Mouse (Mus musculus): ENCODE measurements around the gene Lypla2. TPM values are rescaled to one million over a fixed set of nuclear protein-coding genes. Genes with fewer than 3 reads are reported as not detected.
"Not testable (repeated sequence)": the region's sequence is repeated elsewhere in the genome, so short reads cannot be mapped to it uniquely, and the experiment has no call there.

Lypla2 gene
- total RNA-seq, 2 experiments from 2014 or later, result 25.2 to 29.8 TPM

DNA sequence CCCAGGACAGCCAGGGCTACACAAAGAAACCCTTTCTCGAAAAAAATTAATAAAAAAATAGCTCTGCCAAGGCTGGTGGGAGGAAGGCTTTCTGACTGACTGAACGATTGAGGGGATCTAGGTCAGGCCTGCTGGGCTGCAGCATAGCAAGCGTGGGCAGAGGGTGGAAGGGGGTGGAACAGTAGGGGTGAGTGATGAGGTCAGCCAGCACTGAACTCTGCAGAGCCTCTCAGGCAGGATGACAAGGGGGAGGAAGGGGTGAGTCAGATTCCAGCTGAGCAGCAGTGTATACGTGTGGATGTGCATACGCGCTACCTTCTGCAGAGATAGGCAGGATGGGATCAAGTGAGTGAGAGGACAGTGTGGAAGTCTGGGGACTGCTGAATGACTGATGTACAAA lies 22.5 kb downstream of the Lypla2 start:
- no peak for DNase-seq (ENCODE audit: low spot score)

DNA sequence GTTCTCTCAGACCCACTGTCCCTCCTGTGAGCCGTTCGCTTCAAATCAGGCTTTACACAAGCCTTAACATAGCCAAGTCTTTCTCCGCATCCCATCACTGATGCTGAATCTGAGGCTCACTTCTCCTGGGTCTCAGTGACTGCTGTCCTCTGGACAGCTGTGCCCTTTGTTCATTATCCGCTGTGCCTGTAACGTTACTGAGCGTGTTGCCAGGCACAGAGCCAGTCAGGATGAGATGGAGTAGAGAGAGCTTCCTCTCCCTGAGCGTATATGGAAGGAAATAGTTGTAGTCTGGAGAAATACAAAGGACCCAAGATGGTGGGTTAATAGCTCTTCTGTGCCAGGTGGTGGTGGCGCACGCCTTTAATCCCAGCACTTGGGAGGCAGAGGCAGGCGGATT lies 23.0 kb downstream of the Lypla2 start:
- no peak for DNase-seq (ENCODE audit: low spot score)

DNA sequence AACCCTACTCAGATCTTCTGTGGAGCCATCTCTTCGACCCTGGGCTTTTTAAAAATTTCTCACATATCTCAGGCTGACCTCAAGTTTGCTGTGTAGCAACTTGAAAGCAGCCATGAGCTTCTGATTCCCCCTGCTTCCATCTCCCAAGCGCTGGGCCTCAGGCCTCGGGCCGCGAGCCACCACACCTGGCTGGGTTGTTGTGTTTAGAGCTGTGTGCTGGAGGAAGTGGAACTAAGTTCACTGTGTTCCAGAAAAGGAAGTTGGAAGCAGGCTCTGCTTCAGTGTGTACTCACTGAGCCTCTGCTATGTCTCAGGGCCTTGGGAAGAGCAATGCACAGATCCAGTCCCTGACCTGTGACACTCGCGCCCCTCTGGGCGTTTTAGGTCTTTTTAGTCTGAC lies 24.3 kb downstream of the Lypla2 start:
- no peak for DNase-seq (ENCODE audit: low spot score)

DNA sequence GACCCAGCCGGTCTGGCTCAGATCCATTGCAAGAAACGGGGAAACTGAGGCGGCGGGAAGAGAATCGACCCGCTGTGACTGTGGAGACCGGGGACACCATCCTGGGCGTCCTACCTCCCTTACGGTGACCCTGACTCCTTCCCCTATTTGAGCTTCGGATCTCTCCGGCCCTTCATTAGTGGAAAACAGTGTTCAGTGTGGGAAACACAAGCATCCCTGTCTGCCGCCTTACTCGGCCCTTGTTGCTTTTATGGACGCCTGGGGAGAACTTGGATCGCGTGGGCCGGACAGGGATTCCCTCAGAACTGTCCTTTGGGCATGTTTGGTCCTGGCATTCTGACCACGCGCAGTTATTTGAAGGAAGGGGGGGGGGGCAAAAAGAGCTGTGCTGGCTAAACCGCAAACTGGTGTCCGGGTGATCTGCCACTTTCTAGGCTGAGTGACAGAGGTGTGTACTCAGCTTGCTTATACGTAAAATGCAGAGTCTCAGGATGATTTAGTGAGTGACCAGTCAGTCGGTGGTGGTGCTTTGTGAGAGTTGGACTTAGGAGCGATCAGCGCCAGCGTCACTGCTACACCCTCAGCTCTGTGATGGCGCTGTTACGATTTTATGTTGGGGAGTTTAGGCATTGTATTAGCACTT lies 25.6 kb downstream of the Lypla2 start:
- DNase-seq (ENCODE audit: low spot score), result no peak

DNA sequence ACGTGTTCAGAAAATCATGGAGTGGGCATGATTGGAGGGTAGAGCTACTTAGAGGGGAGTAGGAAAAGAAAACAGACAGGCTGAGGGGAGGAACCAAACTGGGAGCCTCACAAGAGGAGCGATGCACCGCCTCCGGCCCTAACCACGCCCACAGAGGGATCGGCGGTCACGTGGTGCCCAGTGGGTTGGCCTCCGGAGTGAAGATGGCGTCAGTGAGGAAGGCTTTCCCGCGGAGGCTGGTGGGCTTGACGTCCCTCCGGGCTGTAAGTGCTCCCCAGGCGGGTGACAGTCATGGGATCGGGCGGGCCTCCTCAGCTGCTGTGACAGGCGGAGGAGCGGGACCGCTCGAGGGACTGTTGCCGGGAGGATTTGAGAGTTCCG lies 26.2 kb downstream of the Lypla2 start, which contains the start of gene Hmgcl:
Gene Hmgcl, plus strand, starts transcription at position 171 of the 381 bp plus-strand sequence.
- peak; percentile 97 for DNase-seq (ENCODE audit: low spot score)

DNA sequence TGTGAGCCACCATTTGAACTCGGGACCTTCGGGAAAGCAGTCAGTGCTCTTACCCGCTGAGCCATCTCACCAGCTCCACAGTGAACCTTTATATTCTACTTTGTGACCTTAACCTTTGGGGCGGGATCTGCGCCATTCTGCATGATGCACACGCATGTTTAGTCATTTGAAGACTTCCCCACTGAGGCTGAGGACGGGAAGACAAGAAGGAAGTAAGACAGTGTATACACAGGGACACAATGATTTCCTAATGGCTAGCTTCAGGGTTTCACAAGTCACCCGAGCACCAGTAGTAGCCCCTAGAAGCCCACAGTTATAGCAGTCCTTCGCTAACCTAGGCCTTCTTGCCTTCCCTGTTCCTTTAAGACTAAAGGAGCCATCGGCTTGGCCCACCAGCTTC lies 26.7 kb downstream of the Lypla2 start:
- DNase-seq (ENCODE audit: low spot score), result no peak

DNA sequence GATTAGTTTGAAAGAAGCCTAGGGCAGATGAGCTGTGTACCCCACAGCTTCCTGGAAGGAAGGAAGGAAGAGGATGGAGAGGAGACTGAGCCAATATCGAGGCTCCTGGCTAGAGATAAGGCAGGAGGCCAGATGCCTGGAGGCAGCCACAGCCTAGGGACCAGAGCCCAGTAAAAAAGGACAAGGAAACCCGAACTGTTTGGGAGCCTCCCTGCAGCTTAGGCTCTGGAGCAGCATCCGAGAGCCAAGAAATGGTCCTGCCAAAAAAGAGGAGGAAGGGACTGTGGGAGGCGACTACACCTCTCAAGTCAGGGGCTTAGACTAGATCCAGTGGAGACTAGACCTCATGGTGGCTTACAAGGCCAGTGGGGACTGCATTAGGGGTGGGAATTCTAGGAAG lies 29.0 kb downstream of the Lypla2 start:
- peak; percentile 56 for DNase-seq (ENCODE audit: low spot score)

DNA sequence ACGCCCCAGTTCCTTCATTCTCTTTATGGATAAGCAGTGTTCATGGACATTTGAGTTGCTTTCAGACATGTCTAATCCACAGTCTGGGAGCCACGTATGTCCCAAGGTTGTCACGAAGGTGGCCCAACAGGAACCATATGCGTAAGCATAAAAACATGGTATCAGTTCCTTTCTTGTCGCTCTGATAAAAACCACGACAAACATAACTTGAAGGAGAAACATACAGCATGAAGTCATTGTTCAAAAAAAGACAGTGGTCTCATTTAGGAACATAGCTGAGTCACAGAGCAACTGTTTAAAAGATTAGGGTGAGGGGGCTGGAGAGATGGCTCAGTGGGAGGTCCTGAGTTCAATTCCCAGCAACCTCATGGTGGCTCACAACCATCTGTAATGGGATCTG lies 30.2 kb downstream of the Lypla2 start:
- no peak for DNase-seq (ENCODE audit: low spot score)

DNA sequence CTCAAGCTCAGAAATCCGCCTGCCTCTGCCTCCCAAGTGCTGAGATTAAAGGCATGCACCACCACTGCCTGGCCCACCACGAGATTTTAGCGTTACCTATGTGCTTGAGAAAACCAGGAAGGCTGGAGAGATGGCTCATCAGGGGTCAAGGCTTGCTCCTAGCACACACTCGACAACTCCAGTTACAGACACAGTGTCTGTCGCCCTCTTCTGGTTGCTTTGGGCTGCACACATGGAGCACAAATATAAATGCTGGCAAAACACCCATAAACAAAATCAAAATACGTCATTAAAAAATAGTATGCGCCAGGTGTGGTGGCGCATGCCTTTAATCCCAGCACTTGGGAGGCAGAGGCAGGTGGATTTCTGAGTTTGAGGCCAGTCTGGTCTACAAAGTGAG lies 31.4 kb downstream of the Lypla2 start:
- not testable (repeated sequence) for DNase-seq (ENCODE audit: low spot score)

DNA sequence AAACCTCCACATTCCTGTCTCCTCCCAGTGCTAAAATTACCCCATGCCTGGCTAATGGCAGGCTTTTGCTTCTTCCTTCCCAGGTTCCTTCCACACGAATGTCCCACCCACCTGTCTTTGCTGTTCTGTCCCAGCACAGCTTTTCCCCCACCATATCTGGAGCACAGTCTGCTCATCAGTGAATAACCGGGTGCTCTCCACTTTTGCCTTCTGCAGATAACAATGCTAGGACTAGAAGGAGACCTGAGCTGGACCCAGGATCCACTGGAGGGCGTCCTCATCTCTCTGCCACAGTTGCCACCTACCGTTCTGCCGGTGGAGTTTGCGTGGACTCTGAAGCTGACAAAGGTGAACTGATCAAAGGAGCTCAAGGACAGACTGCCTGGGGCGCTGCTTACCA lies 33.6 kb downstream of the Lypla2 start:
- DNase-seq (ENCODE audit: low spot score), result no peak

DNA sequence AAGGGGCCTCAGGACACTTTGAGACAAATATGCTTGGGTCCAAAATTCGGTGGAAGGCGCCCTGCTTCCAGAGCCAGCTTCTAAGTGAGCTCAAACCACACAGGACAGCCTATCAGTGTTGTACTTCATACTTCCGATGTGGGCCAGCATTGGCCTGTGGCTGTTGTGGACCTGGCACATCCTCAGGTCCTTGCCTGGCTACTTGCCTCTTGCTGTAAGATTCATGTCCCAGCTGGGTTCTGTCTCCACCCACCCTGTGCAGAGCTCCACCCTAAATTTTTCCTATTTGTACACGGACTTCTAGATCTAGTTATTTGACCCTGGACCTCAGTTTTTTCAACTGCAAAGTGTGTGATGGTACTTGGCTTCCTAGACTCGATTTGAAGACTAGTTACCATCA lies 36.9 kb downstream of the Lypla2 start:
- peak; percentile 63 for DNase-seq (ENCODE audit: low spot score)

DNA sequence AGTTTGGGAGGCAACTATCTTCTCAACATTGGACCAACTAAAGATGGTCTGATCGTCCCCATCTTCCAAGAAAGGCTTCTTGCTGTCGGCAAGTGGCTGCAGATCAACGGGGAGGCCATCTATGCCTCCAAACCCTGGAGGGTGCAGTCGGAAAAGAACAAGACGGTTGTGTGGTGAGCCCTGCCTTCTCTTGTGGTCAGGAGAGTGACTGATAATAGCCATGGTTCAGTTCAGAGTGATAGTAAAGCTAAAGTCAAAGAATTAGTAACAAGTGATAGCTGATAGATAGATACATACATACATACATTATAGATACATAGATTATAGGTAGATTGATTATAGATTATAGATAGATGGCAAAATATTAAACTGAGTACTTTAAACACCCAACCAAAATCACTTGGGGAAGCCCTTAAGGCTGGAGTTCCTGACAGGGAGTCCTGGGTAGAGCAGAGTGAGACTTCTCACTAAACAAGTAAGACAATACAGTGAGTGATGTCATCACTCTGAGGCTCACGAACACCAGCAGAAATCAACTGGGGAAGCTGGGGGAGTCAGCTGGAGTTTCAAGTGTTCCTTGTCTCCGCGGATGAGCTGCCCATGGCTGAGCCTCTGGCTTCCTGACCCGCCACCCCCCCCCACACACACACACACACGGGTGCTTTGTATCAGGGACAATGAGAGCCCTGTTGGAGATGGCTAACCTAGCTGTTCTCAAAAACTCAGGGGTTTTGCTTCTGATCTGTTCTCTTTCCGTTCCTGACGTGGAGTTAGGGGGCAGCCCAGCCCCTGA lies 37.5 kb downstream of the Lypla2 start:
- no peak for DNase-seq (ENCODE audit: low spot score)

DNA sequence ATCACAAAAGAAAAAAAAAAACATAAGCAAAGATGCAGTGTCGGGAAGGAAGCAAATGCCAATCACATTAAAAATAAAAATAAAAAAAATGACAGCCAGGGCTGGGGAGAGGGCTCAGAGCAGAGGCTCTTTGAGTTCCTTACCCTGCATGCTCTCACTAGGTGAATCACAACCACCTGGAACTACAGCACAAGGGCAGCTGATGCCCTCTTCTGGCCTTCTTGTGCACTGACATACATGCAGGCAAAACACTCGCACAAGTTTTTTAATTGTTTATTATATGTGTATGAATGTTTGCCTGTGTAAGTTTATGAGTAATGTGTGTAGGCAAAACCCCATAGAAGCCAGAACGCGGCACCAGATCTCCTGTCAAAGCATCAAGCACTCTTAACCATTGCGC lies 40.6 kb downstream of the Lypla2 start:
- no peak for DNase-seq (ENCODE audit: low spot score)

DNA sequence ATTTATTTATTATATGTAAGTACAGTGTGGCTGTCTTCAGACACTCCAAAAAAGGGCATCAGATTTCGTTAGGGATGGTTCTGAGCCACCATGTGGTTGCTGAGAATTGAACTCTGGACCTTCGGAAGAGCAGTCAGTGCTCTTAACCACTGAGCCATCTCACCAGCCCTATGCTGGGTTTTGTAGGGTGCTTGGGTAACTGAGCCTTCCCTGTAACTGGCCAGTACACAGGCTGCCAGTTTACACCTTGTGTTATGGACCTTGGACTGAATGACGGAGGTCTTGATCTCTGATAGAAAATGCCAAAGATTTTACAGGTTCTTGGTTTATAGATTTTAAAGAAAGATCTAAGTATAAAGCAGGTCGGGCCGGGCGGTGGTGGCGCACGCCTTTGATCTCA lies 42.2 kb downstream of the Lypla2 start:
- DNase-seq (ENCODE audit: low spot score), result no peak

DNA sequence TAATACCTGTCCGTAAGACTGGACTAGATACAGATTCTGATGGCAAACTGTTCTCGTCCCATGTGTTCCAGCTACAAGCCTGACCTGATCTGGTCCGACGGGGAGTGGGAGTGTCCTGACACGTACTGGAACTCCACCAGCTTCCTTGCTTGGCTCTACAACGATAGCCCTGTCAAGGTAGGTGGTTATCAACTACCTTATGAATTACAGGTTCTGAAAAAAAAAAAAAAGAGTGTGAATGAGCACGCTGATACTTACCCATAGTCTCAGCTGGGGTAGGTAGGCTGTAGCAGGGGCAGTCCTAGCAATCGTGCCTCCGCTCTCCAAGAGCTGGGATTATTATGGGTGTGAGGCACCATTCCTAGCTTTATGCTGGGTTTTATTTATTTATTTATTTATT lies 42.6 kb downstream of the Lypla2 start:
- no peak for DNase-seq (ENCODE audit: low spot score)

DNA sequence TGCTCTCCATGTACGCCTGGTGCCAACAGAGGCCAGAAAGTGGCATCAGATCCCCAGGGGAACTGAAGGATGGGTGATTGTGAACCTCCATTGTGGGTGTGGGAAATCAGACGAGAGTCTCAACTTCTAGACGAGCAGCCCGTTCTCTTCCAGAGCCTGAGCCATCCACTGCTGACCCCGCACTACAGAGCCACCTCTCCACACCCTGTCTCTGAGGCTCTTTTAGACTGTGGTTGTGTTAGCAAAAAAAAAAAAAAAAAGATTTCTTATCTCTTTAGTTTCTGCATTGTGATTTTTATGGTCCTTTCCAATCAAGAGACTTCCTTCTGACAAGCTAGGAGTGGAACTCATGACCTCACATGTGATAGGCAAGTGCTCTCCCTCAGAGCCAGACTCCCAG lies 43.0 kb downstream of the Lypla2 start:
- DNase-seq (ENCODE audit: low spot score), result no peak

DNA sequence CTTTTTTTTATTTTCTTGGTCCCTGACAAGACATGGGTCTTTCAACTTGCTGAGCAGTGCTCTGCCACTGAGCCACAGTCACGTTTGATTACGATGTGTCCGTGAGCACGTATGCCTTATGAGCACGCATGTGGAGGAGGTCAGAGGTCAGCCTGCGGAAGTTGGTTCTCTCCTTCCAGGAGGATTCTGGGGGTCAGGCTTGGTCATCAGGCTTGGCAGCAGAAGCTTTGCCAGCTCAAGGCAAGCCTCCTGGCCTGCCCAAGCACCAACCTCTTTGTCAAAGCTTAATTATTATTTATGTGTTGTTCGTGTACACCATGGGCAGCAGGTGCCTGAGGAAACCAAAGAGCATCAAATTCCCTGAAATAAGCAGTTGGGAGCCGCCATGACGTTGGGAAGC lies 44.0 kb downstream of the Lypla2 start:
- no peak for DNase-seq (ENCODE audit: low spot score)

DNA sequence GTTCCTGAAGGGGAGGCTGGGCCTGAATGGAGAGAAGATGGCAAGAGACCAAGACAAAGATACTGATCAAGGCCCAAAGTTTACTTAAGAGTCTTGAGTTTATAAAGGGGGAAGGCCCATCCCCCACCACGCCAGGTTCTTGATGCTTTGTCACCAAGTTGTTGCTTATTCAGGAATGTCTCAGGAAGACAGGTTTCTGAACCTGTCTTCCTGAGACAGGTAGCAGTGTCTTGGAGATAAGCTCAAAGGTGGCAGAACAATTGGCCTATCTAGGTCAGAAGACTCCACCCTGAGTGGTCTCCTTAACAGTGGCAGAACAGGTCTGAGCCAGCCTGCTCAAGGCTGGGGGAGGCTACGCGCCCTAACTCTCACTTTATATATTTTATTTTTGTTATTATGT lies 45.6 kb downstream of the Lypla2 start:
- no peak for DNase-seq (ENCODE audit: low spot score)

DNA sequence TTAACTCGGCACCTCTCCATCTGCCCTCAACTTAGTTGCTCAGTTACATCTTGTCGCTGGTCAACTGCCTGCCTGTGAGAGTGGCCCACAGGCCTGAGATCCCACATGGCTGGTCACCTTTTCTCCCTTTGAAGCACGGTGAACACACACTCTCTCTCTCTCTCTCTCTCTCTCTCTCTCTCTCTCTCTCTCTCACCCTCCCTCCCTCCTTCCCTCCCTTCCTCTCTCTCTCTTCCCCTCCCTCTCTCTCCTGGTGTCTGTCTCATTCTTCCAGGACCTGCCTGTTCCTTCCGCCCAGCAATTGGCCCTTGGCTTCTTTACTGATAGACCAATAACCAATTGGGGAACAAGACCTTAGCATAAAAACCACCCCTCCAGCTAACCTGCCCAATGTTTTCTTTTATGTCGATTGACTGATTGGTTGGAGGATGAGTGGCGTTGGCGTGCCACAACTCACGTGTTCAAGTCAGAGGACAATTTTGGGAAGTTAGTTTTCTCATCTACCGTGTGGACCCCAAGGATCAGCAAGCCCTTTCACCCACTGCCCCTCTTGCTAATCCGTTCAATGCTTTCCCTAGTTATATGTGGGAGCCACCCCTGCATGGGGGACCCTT lies 46.1 kb downstream of the Lypla2 start:
- DNase-seq (ENCODE audit: low spot score), result no peak

DNA sequence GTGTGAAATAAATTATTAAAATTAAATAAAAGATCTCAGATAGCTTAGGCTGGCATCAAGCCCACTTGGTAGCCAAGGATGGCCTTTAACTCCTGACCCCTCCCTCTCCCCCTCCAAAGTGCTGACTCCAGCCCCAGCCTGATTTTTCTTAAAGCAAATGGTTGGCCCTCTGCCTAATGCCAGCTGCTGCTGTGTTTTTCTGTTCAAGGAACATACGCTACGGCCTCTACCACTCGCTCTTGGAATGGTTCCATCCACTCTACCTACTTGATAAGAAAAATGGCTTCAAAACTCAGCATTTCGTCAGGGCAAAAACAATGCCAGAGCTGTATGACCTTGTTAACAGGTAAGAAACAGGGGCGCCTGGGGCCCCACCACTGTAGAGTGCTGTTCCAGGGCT lies 47.1 kb downstream of the Lypla2 start:
- no peak for DNase-seq (ENCODE audit: low spot score)

DNA sequence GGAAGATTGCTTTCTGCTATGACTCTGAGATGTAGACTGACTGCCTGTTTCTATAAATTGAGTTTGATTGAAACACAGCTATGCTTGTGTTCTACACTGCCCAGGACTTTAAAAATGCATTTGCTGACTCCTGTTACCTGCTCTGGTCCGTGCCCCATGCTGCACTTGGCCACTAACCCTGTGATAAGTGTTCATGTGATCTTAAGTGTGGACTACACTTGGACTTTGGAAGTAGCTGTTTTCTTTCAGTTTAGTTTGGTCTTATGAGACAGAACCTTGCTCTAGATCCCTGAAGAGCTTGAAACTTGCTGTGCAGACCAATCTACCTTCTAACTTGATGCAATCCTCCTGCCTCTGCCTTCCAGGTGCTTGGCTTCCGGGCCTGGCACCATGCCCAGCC lies 48.0 kb downstream of the Lypla2 start:
- no peak for DNase-seq (ENCODE audit: low spot score)

DNA sequence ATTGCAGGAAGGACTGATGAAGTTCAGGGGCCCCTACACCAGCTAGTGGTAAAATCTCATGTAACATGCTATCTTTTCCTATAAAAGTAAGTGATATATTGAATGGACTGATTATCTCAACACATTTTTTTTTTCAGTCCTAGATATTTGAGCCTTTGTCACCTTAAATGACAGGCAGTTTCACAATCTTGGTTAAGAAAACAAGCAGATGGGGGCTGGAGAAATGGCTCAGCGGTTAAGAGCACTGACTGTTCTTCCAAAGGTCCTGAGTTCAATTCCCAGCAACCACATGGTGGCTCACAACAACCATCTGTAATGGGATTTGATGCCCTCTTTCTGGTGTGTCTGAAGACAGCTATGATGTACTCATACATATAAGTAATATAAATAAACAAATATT lies 50.2 kb downstream of the Lypla2 start:
- no peak for DNase-seq (ENCODE audit: low spot score)
